Mouse (Mus musculus): Measurements from ENCODE around the gene H2afv. TPM values are rescaled to one million over a fixed set of nuclear protein-coding genes. Genes with fewer than 3 reads are reported as not detected.

Gene H2afv
- polyA plus RNA-seq, 1 experiment from 2014 or later = 424 TPM

DNA sequence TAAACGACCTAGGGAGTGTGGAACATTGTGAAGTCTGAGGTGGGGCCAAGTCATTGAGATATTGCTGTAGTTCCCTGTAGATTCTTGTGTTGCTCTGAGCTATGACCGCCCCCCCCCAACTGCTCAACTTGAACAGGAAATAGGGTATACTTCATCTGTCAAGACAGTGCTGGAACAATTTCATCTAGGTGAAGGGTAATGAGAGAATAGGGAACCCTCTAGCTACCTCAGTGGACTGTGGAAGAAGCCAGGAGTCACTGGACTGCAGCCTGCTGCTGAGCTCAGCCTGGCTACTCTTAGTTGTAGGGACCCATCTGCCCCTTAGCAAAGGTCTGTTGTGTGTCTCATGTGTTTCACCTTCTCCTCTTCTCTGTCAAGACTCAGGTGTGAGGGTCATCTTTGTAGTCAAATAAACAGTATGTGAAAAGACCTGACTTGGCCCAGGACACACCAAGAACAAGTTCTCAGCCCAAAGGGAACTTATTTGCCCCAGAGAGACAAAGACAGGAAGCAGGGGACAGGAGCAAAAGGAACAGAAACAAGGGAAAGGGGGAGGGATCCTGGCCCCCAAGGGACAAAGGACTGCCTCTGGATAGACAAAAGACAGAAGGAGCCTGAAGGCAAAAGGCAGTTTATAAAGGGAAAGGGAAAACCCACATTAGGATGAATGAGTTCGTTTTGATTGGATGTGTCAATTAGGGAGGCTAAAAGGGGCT is 40.2 kb upstream of the H2afv start:
- Histone ChIP-seq H3K4me3 (ENCODE audit: control insufficient read depth in 1 of 2, insufficient read depth in 1 of 2, low read depth in 1 of 2, low read length in 2 of 2) (no peak overlapping the region), H3K27me3 (ENCODE audit: control insufficient read depth, insufficient read depth, low read length) (no peaks in the 10 kb centered on the region), H3K9ac (ENCODE audit: low read length) (no peak overlapping the region), H3K4me1 (ENCODE audit: control insufficient read depth in 2 of 2, insufficient read depth in 2 of 2, low read length in 2 of 2) (peaks cover 4 to 5% of the 10 kb centered on the region in 2 experiments; a peak in 3 of 4 replicates), H3K4me2 (ENCODE audit: low read length) (no peak overlapping the region), H3K36me3 (ENCODE audit: control insufficient read depth, insufficient read depth, low read length) (no peaks in the 10 kb centered on the region), H3K9me3 (ENCODE audit: control insufficient read depth, low read length) (no peaks in the 10 kb centered on the region), H3K27ac (replicated peaks in 1 of 2; ENCODE audit: control insufficient read depth in 1 of 2, insufficient read depth in 1 of 2, low read depth in 2 of 2, low read length in 2 of 2) (peak overlapping the region; percentile 16 to 19; a peak in 1 of 4 replicates)
- WGBS = 63% methylated on average over 3 of the region's 3 CpGs
- no peak for ATAC-seq (ENCODE audit: insufficient number of reproducible peaks, insufficient read depth, low FRiP score, low read depth)

DNA sequence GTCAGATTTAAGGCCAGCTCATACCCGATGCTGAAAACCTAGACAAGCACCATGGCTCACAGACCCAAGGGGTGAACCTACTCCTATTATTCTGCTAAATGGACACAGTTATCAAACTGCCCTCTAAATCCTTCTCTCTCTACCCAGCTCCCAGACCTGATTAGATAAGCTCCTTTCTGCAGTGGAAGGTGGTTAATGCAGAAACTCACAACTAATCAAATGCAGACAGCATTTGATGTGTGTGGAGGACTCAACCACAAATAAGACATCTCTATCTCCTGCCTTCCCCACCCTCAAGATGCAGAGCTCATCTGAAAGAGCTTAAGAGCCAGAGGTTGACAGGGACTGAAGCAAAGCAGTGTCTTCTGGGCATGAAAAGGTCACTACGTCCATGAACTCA is 38.9 kb upstream of the H2afv start:
- Histone ChIP-seq H3K9me3 (ENCODE audit: control insufficient read depth, low read length) (no peaks in the 10 kb centered on the region), H3K4me3 (ENCODE audit: control insufficient read depth in 1 of 2, insufficient read depth in 1 of 2, low read depth in 1 of 2, low read length in 2 of 2) (no peak overlapping the region), H3K9ac (ENCODE audit: low read length) (no peak overlapping the region), H3K27me3 (ENCODE audit: control insufficient read depth, insufficient read depth, low read length) (no peaks in the 10 kb centered on the region), H3K27ac (replicated peaks in 1 of 2; ENCODE audit: control insufficient read depth in 1 of 2, insufficient read depth in 1 of 2, low read depth in 2 of 2, low read length in 2 of 2) (no peak overlapping the region), H3K4me2 (ENCODE audit: low read length) (no peak overlapping the region), H3K36me3 (ENCODE audit: control insufficient read depth, insufficient read depth, low read length) (no peaks in the 10 kb centered on the region), H3K4me1 (ENCODE audit: control insufficient read depth in 2 of 2, insufficient read depth in 2 of 2, low read length in 2 of 2) (peaks cover 4 to 5% of the 10 kb centered on the region in 2 experiments; a peak in 3 of 4 replicates)
- WGBS = 41% methylated on average over 2 of the region's 2 CpGs
- ATAC-seq (ENCODE audit: insufficient number of reproducible peaks, insufficient read depth, low FRiP score, low read depth) = no peak

DNA sequence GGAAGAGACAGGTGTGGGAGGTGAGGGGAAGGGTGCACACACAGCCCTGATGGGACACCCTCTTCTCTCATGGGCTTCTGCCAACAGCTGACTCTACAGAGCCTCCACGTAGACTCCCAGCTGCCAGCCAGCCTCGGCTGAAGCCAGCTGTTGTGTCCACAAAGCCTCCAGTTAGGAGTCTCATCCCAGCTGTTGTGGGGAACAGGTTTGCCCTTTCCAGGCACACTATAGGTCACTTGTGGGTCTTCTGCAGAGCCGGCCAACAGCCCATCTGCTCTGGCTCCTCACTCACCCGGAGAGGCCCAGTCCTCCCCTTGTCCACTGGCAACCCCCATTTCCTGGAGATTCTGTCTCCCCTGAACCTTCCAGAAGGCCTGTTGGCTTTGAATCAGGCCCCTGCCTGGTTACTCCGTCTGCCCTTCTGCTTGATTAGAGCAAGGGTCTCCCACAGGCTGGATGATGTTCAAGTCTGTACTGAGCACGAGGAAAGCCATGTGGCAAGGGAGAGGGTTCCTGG is 37.5 kb upstream of the H2afv start:
- Histone ChIP-seq H3K4me2 (ENCODE audit: low read length) (no peak overlapping the region), H3K27me3 (ENCODE audit: control insufficient read depth, insufficient read depth, low read length) (no peaks in the 10 kb centered on the region), H3K4me3 (ENCODE audit: control insufficient read depth in 1 of 2, insufficient read depth in 1 of 2, low read depth in 1 of 2, low read length in 2 of 2) (no peak overlapping the region), H3K4me1 (ENCODE audit: control insufficient read depth in 2 of 2, insufficient read depth in 2 of 2, low read length in 2 of 2) (peaks cover 0 to 2% of the 10 kb centered on the region in 2 experiments; a peak in 1 of 4 replicates), H3K36me3 (ENCODE audit: control insufficient read depth, insufficient read depth, low read length) (no peaks in the 10 kb centered on the region), H3K9me3 (ENCODE audit: control insufficient read depth, low read length) (no peaks in the 10 kb centered on the region), H3K9ac (ENCODE audit: low read length) (no peak overlapping the region), H3K27ac (replicated peaks in 1 of 2; ENCODE audit: control insufficient read depth in 1 of 2, insufficient read depth in 1 of 2, low read depth in 2 of 2, low read length in 2 of 2) (no peak overlapping the region)
- no peak for ATAC-seq (ENCODE audit: insufficient number of reproducible peaks, insufficient read depth, low FRiP score, low read depth)
- WGBS = 49% methylated on average over 6 of the region's 6 CpGs

DNA sequence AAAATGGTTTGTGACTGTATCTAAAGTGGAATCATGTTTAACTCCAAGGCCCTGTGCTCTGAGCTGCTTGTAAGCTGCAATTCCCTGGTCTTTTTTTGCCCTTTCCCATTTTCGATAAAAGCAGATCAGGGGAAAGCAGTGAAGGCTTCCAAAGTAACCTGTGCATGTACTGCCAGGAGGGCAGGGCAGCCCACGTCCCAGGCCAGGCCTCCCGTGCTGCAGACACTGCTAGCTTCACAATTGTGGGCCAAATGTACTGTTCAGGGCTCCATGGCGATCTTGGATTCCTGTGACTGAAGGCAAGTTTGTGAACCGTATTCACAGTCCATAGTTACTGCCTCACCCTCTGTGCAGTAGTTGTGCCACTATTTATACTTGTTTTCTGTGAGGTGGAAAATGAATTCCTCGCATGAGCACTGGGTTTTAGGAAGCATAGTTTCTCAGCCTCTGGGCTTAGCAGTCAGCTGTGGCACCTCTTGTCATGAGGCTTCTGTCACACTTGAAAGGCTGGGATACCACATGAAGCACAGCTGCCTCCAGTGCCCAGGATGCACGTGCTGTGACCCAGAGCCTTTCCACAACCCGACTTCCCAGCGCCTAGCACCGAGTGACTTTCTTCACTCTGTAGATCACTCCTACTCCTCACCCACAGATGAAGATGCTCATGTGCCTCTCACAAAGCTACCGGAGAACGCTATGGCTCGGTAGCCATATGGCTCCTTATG is 36.6 kb upstream of the H2afv start:
- no peak overlapping the region for H3K4me3 ChIP-seq (ENCODE audit: control insufficient read depth in 1 of 2, insufficient read depth in 1 of 2, low read depth in 1 of 2, low read length in 2 of 2)
- H3K4me2 ChIP-seq (ENCODE audit: low read length) = no peak overlapping the region
- H3K36me3 ChIP-seq (ENCODE audit: control insufficient read depth, insufficient read depth, low read length) = no peaks in the 10 kb centered on the region
- WGBS = 73% methylated on average over 13 of the region's 13 CpGs
- H3K27ac ChIP-seq (replicated peaks in 1 of 2; ENCODE audit: control insufficient read depth in 1 of 2, insufficient read depth in 1 of 2, low read depth in 2 of 2, low read length in 2 of 2) = no peak overlapping the region
- H3K9ac ChIP-seq (ENCODE audit: low read length) = no peak overlapping the region
- no peaks in the 10 kb centered on the region for H3K27me3 ChIP-seq (ENCODE audit: control insufficient read depth, insufficient read depth, low read length)
- H3K4me1 ChIP-seq (ENCODE audit: control insufficient read depth in 2 of 2, insufficient read depth in 2 of 2, low read length in 2 of 2) = peaks cover 0 to 2% of the 10 kb centered on the region in 2 experiments; a peak in 1 of 4 replicates
- no peaks in the 10 kb centered on the region for H3K9me3 ChIP-seq (ENCODE audit: control insufficient read depth, low read length)
- no peak for ATAC-seq (ENCODE audit: insufficient number of reproducible peaks, insufficient read depth, low FRiP score, low read depth)

DNA sequence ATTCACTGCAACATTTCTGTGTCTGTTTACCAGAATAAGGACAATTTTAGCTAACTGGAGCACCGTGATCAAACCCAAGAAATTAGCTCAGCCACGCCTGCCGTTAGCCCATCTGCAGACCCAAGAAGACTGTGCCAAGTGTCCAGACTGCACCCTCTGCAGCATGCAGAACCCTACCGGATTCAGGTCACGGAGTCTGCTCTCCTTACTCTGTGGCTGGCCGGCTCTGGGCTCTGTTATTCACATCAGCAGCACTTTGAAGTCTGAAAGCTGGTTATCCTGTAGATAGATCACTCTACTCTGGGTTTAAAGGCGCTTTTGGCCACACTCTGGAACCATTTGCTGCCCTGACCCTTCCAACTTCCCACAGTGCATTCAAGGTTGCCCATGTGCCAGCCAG is 35.9 kb upstream of the H2afv start:
- no peaks in the 10 kb centered on the region for H3K36me3 ChIP-seq (ENCODE audit: control insufficient read depth, insufficient read depth, low read length)
- no peaks in the 10 kb centered on the region for H3K27me3 ChIP-seq (ENCODE audit: control insufficient read depth, insufficient read depth, low read length)
- H3K4me2 ChIP-seq (ENCODE audit: low read length) = no peak overlapping the region
- peaks cover 0 to 2% of the 10 kb centered on the region in 2 experiments; a peak in 1 of 4 replicates for H3K4me1 ChIP-seq (ENCODE audit: control insufficient read depth in 2 of 2, insufficient read depth in 2 of 2, low read length in 2 of 2)
- H3K9ac ChIP-seq (ENCODE audit: low read length) = no peak overlapping the region
- no peak for ATAC-seq (ENCODE audit: insufficient number of reproducible peaks, insufficient read depth, low FRiP score, low read depth)
- WGBS = 68% methylated on average over 7 of the region's 7 CpGs
- no peaks in the 10 kb centered on the region for H3K9me3 ChIP-seq (ENCODE audit: control insufficient read depth, low read length)
- H3K27ac ChIP-seq (replicated peaks in 1 of 2; ENCODE audit: control insufficient read depth in 1 of 2, insufficient read depth in 1 of 2, low read depth in 2 of 2, low read length in 2 of 2) = no peak overlapping the region
- H3K4me3 ChIP-seq (ENCODE audit: control insufficient read depth in 1 of 2, insufficient read depth in 1 of 2, low read depth in 1 of 2, low read length in 2 of 2) = no peak overlapping the region

DNA sequence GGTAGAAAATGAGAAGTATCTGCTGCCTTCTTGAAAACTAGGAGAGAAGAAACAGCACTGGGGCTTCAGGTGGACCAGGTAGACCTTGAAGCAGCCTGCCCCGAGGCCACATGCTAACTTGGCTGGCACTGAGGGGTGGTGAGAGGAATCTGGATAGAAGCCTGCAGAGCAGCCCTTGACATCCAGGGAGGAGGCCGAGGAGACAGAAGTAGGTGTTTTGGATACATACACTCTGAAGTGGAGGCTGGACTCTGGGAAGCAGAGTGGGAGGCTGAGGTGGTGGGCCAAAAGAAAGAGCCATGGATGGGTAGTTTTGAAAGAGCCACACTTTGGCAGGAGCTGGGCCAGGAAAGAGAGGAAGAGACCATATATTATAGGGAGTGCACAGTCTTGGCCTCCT is 35.0 kb upstream of the H2afv start:
- 66% methylated on average over 2 of the region's 2 CpGs for WGBS
- peaks cover under 1% of the 10 kb centered on the region; the same call in 1 of the 2 replicates for H3K36me3 ChIP-seq (ENCODE audit: control insufficient read depth, insufficient read depth, low read length)
- H3K27ac ChIP-seq (replicated peaks in 1 of 2; ENCODE audit: control insufficient read depth in 1 of 2, insufficient read depth in 1 of 2, low read depth in 2 of 2, low read length in 2 of 2) = no peak overlapping the region
- no peaks in the 10 kb centered on the region for H3K9me3 ChIP-seq (ENCODE audit: control insufficient read depth, low read length)
- H3K27me3 ChIP-seq (ENCODE audit: control insufficient read depth, insufficient read depth, low read length) = no peaks in the 10 kb centered on the region
- no peak overlapping the region for H3K4me2 ChIP-seq (ENCODE audit: low read length)
- no peak for ATAC-seq (ENCODE audit: insufficient number of reproducible peaks, insufficient read depth, low FRiP score, low read depth)
- H3K9ac ChIP-seq (ENCODE audit: low read length) = no peak overlapping the region
- H3K4me3 ChIP-seq (ENCODE audit: control insufficient read depth in 1 of 2, insufficient read depth in 1 of 2, low read depth in 1 of 2, low read length in 2 of 2) = no peak overlapping the region
- peaks cover under 1 to 2% of the 10 kb centered on the region in 2 experiments; a peak in 1 of 4 replicates for H3K4me1 ChIP-seq (ENCODE audit: control insufficient read depth in 2 of 2, insufficient read depth in 2 of 2, low read length in 2 of 2)

DNA sequence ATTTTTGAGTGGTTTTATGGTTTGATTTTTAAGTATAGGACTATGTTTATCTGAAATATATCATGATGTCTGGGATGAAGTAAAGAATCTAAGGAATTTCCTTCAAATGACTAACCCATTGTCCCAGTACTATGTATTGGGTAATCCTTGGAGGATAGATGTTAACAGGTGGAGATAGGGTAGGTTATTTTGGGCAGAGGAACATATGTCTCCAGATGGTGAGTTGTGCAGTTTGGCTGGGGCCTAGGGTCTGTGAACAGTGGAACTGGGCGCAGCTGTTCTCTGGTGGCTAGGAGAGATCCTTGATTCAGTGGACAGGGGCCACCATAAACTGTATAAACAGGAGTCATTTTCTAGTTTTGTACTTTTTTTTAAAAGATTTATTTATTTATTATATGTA is 33.1 kb upstream of the H2afv start:
- no peak for ATAC-seq (ENCODE audit: insufficient number of reproducible peaks, insufficient read depth, low FRiP score, low read depth)
- no peak overlapping the region for H3K9ac ChIP-seq (ENCODE audit: low read length)
- H3K4me2 ChIP-seq (ENCODE audit: low read length) = no peak overlapping the region
- no peak overlapping the region for H3K4me3 ChIP-seq (ENCODE audit: control insufficient read depth in 1 of 2, insufficient read depth in 1 of 2, low read depth in 1 of 2, low read length in 2 of 2)
- no peaks in the 10 kb centered on the region for H3K27me3 ChIP-seq (ENCODE audit: control insufficient read depth, insufficient read depth, low read length)
- WGBS = 91% methylated on average over 1 of the region's 1 CpGs
- H3K4me1 ChIP-seq (ENCODE audit: control insufficient read depth in 2 of 2, insufficient read depth in 2 of 2, low read length in 2 of 2) = peaks cover 0 to 7% of the 10 kb centered on the region in 2 experiments; a peak in 3 of 4 replicates
- no peak overlapping the region for H3K27ac ChIP-seq (replicated peaks in 1 of 2; ENCODE audit: control insufficient read depth in 1 of 2, insufficient read depth in 1 of 2, low read depth in 2 of 2, low read length in 2 of 2)
- H3K9me3 ChIP-seq (ENCODE audit: control insufficient read depth, low read length) = no peaks in the 10 kb centered on the region
- peaks cover 11% of the 10 kb centered on the region for H3K36me3 ChIP-seq (ENCODE audit: control insufficient read depth, insufficient read depth, low read length)

All from heart, embryonic 14.5 days (tissue).